ENCODE assay signal across 8 mouse cellular contexts in the genomic region with DNA sequence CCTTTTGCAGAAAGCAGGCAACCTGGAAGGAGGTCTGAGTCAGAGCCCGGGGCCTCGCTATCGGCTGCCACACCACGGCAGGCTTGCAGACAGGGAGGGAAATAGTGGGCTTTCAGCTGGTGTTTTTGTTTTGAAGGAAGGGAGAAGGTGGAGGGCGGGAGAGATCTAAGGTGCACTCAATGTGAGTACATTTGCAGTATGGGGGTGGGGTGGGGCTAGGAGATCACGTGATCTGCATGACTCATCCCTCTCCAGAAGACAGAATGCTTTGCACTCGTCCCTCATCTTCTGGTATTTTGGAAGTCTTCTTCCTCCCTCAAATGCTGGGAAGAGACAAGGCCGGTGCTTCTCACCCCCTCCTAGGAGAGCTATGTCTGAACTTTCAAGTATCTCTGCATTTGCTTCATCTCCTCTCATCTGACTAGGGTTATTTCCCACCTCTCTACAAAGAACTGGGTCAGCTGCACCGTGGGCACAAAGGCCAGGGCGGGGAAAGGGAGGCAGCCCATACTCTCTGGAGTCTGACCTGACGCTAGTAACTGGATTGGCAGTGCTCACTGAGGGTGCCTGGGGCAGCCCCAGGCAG.
DNase-seq lines count a peak whose midpoint lies in the region; ATAC-seq and TF ChIP-seq lines count a peak whose summit lies in the region.

No protein-coding gene starts in this region.

- no peak overlapping the region for H3K4me2 ChIP-seq in heart, embryonic 13.5 days
- peak overlapping the region; percentile 33 for H3K4me2 ChIP-seq in CH12.LX (ENCODE audit: insufficient read depth, low read depth, poor library complexity, severe bottlenecking)

- 0 out of 2 replicates have a peak, but pooled peaks cover 5% of the 10 kb centered on the region for H3K9me3 ChIP-seq in heart, embryonic 13.5 days
- peaks cover 4% of the 10 kb centered on the region for H3K9me3 ChIP-seq in CH12.LX (replicated peaks; ENCODE audit: low read length)

- intact Hi-C loops in heart, adult 2 months (cut with DNase I), result no loop called here

- H3K4me3 ChIP-seq in heart, embryonic 13.5 days, result no peak overlapping the region
- no peak overlapping the region for H3K4me3 ChIP-seq in heart, adult 2 months
- H3K4me3 ChIP-seq in CH12.LX (replicated peaks in 1 of 3; ENCODE audit: low read depth in 2 of 3, low read length in 2 of 3, poor library complexity in 1 of 3), result peak overlapping the region; percentile 16 to 40 (median 35)
- no peak overlapping the region for H3K4me3 ChIP-seq in cortical plate, adult 2 months (ENCODE audit: insufficient read depth, low read length)

- peak; percentile 37; the same call in 1 of the 2 replicates for ATAC-seq in heart, embryonic 13.5 days (ENCODE audit: extremely low read depth, insufficient number of reproducible peaks, low FRiP score, low TSS enrichment)
- ATAC-seq in megakaryocyte, adult 5-6 weeks (ENCODE audit: poor library complexity, severe bottlenecking), result peak; percentile 43; the same call in 1 of the 2 replicates

- H3K27ac ChIP-seq in heart, embryonic 13.5 days (replicated peaks), result no peak overlapping the region
- H3K27ac ChIP-seq in heart, adult 2 months, result no peak overlapping the region
- H3K27ac ChIP-seq in CH12.LX (ENCODE audit: insufficient read depth, low read depth), result peak overlapping the region; percentile 88
- peak overlapping the region; percentile 95 for H3K27ac ChIP-seq in cortical plate, adult 2 months (ENCODE audit: insufficient read depth, low read length)

- H3K79me2 ChIP-seq in heart, adult 2 months (replicated peaks; ENCODE audit: control insufficient read depth, insufficient read depth, low read length), result no peaks in the 10 kb centered on the region
- no peaks in the 10 kb centered on the region for H3K79me2 ChIP-seq in CH12.LX (replicated peaks; ENCODE audit: control insufficient read depth, extremely low read depth, insufficient read depth, poor library complexity, severe bottlenecking)

- no peak for TF ChIP-seq EP300 in heart, adult 2 months (IDR thresholded peaks at IDR 0.05; ENCODE audit: insufficient read depth, low read depth, low read length)
- TF ChIP-seq EP300 in CH12.LX (IDR thresholded peaks at IDR 0.05; ENCODE audit: low read length), result peak; percentile 53

- H3K27me3 ChIP-seq in heart, embryonic 13.5 days (replicated peaks), result peaks cover 13% of the 10 kb centered on the region; the same call in 1 of the 2 replicates
- H3K27me3 ChIP-seq in heart, adult 2 months (ENCODE audit: control insufficient read depth, insufficient read depth, low read length), result no peaks in the 10 kb centered on the region
- H3K27me3 ChIP-seq in CH12.LX (replicated peaks), result no peaks in the 10 kb centered on the region

- 47% methylated on average over 11 of the region's 11 CpGs for WGBS in heart, embryonic 13.5 days
- WGBS in heart, adult 2 months, result 57% methylated on average over 11 of the region's 11 CpGs

- no peak for TF ChIP-seq CTCF in heart, adult 2 months (IDR thresholded peaks at IDR 0.05)
- TF ChIP-seq CTCF in CH12.LX (conservative IDR thresholded peaks at IDR 0.05 in 1 of 2, IDR thresholded peaks at IDR 0.05 in 1 of 2; ENCODE audit: low read depth in 2 of 2, low read length in 2 of 2), result no peak
- no peak for TF ChIP-seq CTCF in cortical plate, adult 2 months (IDR thresholded peaks at IDR 0.05; ENCODE audit: extremely low read depth, insufficient read depth, low read length)

- H3K36me3 ChIP-seq in heart, embryonic 13.5 days, result no peaks in the 10 kb centered on the region
- no peaks in the 10 kb centered on the region for H3K36me3 ChIP-seq in heart, adult 2 months (ENCODE audit: control insufficient read depth, insufficient read depth, low read length)
- H3K36me3 ChIP-seq in CH12.LX (replicated peaks in 1 of 2; ENCODE audit: control insufficient read depth in 1 of 2, insufficient read depth in 1 of 2, low read length in 1 of 2), result no peaks in the 10 kb centered on the region

- DNase-seq in heart, adult 2 months, result no peak
- DNase-seq in CH12.LX (ENCODE audit: extremely low read depth), result peak; percentile 85
- no peak for DNase-seq in gastrocnemius, postnatal 25 days
- DNase-seq in lung, postnatal 14 days, result no peak
- no peak for DNase-seq in layer of hippocampus, postnatal 36 days

- no peak overlapping the region for H3K9ac ChIP-seq in heart, embryonic 13.5 days
- no peak overlapping the region for H3K9ac ChIP-seq in heart, adult 2 months (ENCODE audit: low read depth, low read length)
- H3K9ac ChIP-seq in CH12.LX (ENCODE audit: insufficient read depth, low read depth), result peak overlapping the region; percentile 20

- TF ChIP-seq RAD21 in CH12.LX (IDR thresholded peaks at IDR 0.05; ENCODE audit: low read depth, low read length), result no peak

- dilution Hi-C loops in CH12.LX (cut with MboI; ENCODE audit: extremely low pct_ligation_motif_present, extremely low pct_unique_long_range_greater_than_20kb, low sequenced_read_pairs), result no loop called here

- in situ Hi-C loops in CH12.LX (cut with MboI; ENCODE audit: low pct_ligation_motif_present, low pct_unique_long_range_greater_than_20kb, low sequenced_read_pairs), result no loop called here

- peaks cover 10% of the 10 kb centered on the region for H3K4me1 ChIP-seq in heart, embryonic 13.5 days
- no peaks in the 10 kb centered on the region for H3K4me1 ChIP-seq in heart, adult 2 months (ENCODE audit: control insufficient read depth, insufficient read depth, low read length)
- H3K4me1 ChIP-seq in CH12.LX (ENCODE audit: control insufficient read depth in 1 of 2, insufficient read depth in 2 of 2), result peaks cover 29 to 57% of the 10 kb centered on the region in 2 experiments
- H3K4me1 ChIP-seq in cortical plate, adult 2 months (ENCODE audit: control insufficient read depth, insufficient read depth, low read length), result peaks cover 20% of the 10 kb centered on the region

- no peak for TF ChIP-seq POLR2A in heart, adult 2 months (IDR thresholded peaks at IDR 0.05; ENCODE audit: insufficient read depth, low read depth, low read length)
- no peak for TF ChIP-seq POLR2A in CH12.LX (IDR thresholded peaks at IDR 0.05; ENCODE audit: low read depth, low read length)
- TF ChIP-seq POLR2A in cortical plate, adult 2 months (IDR thresholded peaks at IDR 0.05; ENCODE audit: extremely low read depth, insufficient read depth, low read length), result no peak

TF ChIP-seq in CH12.LX, 34 proteins besides CTCF, POLR2A, EP300 and RAD21 (continues in another document):
- TF ChIP-seq ETS1 (conservative IDR thresholded peaks at IDR 0.05; ENCODE audit: low read depth, low read length) (peak; percentile 63; the same call in 1 of the 2 replicates), USF2 (conservative IDR thresholded peaks at IDR 0.05; ENCODE audit: low read depth, low read length) (peak; percentile 94), TBP (conservative IDR thresholded peaks at IDR 0.05; ENCODE audit: low read depth, low read length) (no peak), CHD2 (IDR thresholded peaks at IDR 0.05; ENCODE audit: low read length) (peak; percentile 78), GABPA (IDR thresholded peaks at IDR 0.05; ENCODE audit: insufficient replicate concordance, low read depth, low read length) (no peak), RCOR1 (conservative IDR thresholded peaks at IDR 0.05; ENCODE audit: low read depth, low read length) (no peak), USF1 (IDR thresholded peaks at IDR 0.05; ENCODE audit: low read depth, low read length) (peak; percentile 95), JUND (conservative IDR thresholded peaks at IDR 0.05; ENCODE audit: low read depth, low read length) (peak; percentile 92), MXI1 (IDR thresholded peaks at IDR 0.05; ENCODE audit: low read depth, low read length) (peak; percentile 54; the same call in 1 of the 2 replicates), NRF1 (IDR thresholded peaks at IDR 0.05; ENCODE audit: low read depth, low read length) (0 out of 2 replicates have a peak, but pooled peaks have one; percentile 5), E2F4 (IDR thresholded peaks at IDR 0.05; ENCODE audit: insufficient replicate concordance, low read depth, low read length) (no peak), UBTF (IDR thresholded peaks at IDR 0.05; ENCODE audit: low read depth, low read length) (0 out of 2 replicates have a peak, but pooled peaks have one; percentile 26), JUN (IDR thresholded peaks at IDR 0.05; ENCODE audit: insufficient read depth, low read depth, low read length) (peak; percentile 75), ZMIZ1 (IDR thresholded peaks at IDR 0.05; ENCODE audit: low read depth, low read length) (no peak), PAX5 (IDR thresholded peaks at IDR 0.05; ENCODE audit: low read length) (no peak), MAFK (IDR thresholded peaks at IDR 0.05; ENCODE audit: insufficient replicate concordance, low read length) (no peak), BHLHE40 (IDR thresholded peaks at IDR 0.05; ENCODE audit: low read depth, low read length) (peak; percentile 95), KAT2A (IDR thresholded peaks at IDR 0.05; ENCODE audit: insufficient replicate concordance, low read length) (0 out of 2 replicates have a peak, but pooled peaks have one; percentile 22), MYC (IDR thresholded peaks at IDR 0.05; ENCODE audit: low read depth, low read length) (0 out of 2 replicates have a peak, but pooled peaks have one; percentile 13), ZKSCAN1 (IDR thresholded peaks at IDR 0.05; ENCODE audit: borderline replicate concordance, low read depth, low read length) (no peak), ZC3H11A (IDR thresholded peaks at IDR 0.05; ENCODE audit: low read depth, low read length) (no peak), HCFC1 (IDR thresholded peaks at IDR 0.05; ENCODE audit: low read depth, low read length) (no peak), ZNF384 (IDR thresholded peaks at IDR 0.05; ENCODE audit: low read depth, low read length) (no peak), IRF4 (IDR thresholded peaks at IDR 0.05; ENCODE audit: low read depth, low read length) (peak; percentile 59), MAX (IDR thresholded peaks at IDR 0.05; ENCODE audit: low read length) (peak; percentile 92), SIN3A (IDR thresholded peaks at IDR 0.05; ENCODE audit: low read length) (no peak), POLR2AphosphoS2 (IDR thresholded peaks at IDR 0.05; ENCODE audit: low read depth, low read length) (no peak), MAZ (IDR thresholded peaks at IDR 0.05; ENCODE audit: low read depth, low read length) (peak; percentile 60; the same call in 1 of the 2 replicates), TCF12 (IDR thresholded peaks at IDR 0.05; ENCODE audit: low read depth, low read length) (peak; percentile 33; the same call in 1 of the 2 replicates), MEF2A (IDR thresholded peaks at IDR 0.05; ENCODE audit: borderline replicate concordance, low read depth, low read length) (peak; percentile 11; the same call in 1 of the 2 replicates), ELF1 (IDR thresholded peaks at IDR 0.05; ENCODE audit: low read depth, low read length) (peak; percentile 28; the same call in 1 of the 2 replicates), NELFE (IDR thresholded peaks at IDR 0.05; ENCODE audit: low read depth, low read length) (peak; percentile 51; the same call in 1 of the 2 replicates)

Comparison
In these comparisons a context has a peak if more than half of its experiments do, and no peak if none do; other contexts are left out.
1. H3K27ac ChIP-seq: peak in CH12.LX (single experiment) and cortical plate, adult 2 months (single experiment); none in heart, embryonic 13.5 days (single experiment) and heart, adult 2 months (single experiment).
2. H3K4me3 ChIP-seq: peak in CH12.LX (3 of 3); none in heart, embryonic 13.5 days (single experiment), heart, adult 2 months (single experiment) and cortical plate, adult 2 months (single experiment).